Mouse (Mus musculus) embryonic facial prominence, embryonic 11.5 days (tissue): ENCODE measurements at regions not wholly inside any gene's neighbourhood (a gene's known extent, or its start where the extent isn't known, plus 50 kb on each side); places are given as distances from the start of the nearest gene placed in this dataset.

ENCODE experiments used
- ATAC-seq: fragments of 200-750 bp; cut with Nextera tagmentation; replicated peaks from 2 replicates; pipeline ENCODE4 v1.8.0; 2017; ENCODE audit warnings: low read depth; ENCODE audit not compliant: insufficient number of reproducible peaks, low FRiP score, low TSS enrichment
- DNase-seq: peaks from one replicate; pipeline ENCODE4 v3.0.0-alpha.2; 2015; ENCODE audit warnings: low spot score
- H3K27ac ChIP-seq: fragments of 300-500 bp; sonication (generic); replicated peaks from 2 replicates; pipeline ENCODE4 v1.5.1; 2014; ENCODE audit warnings: mild to moderate bottlenecking, low read depth, low read length, control low read depth
- H3K27me3 ChIP-seq: fragments of 300-500 bp; sonication (generic); 2 replicates; pipeline ENCODE4 v1.6.1; 2014; ENCODE audit warnings: mild to moderate bottlenecking, low read length, moderate library complexity, mixed read lengths; ENCODE audit not compliant: control insufficient read depth, insufficient read depth
- H3K36me3 ChIP-seq: fragments of 300-500 bp; sonication (generic); replicated peaks from 2 replicates; pipeline ENCODE4 v1.6.1; 2014; ENCODE audit warnings: low read depth, mild to moderate bottlenecking, low read length, moderate library complexity, mixed read lengths; ENCODE audit not compliant: control insufficient read depth, insufficient read depth
- H3K4me1 ChIP-seq: fragments of 300-500 bp; sonication (generic); 2 replicates; pipeline ENCODE4 v1.6.1; 2014; ENCODE audit warnings: low read length, mixed read lengths; ENCODE audit not compliant: control insufficient read depth, insufficient read depth
- H3K4me2 ChIP-seq: fragments of 300-500 bp; sonication (generic); 2 replicates; pipeline ENCODE4 v1.6.1; 2014; ENCODE audit warnings: low read depth, mild to moderate bottlenecking, control low read depth, low read length, moderate library complexity
- H3K4me3 ChIP-seq: fragments of 300-500 bp; sonication (generic); 2 replicates; pipeline ENCODE4 v1.5.1; 2014; ENCODE audit warnings: low read depth, low read length, control low read depth
- H3K9ac ChIP-seq: fragments of 300-500 bp; sonication (generic); replicated peaks from 2 replicates; pipeline ENCODE4 v1.6.1; 2014; ENCODE audit warnings: mild to moderate bottlenecking, control low read depth, low read length
- H3K9me3 ChIP-seq: fragments of 300-500 bp; sonication (generic); replicated peaks from 2 replicates; pipeline ENCODE4 v1.6.1; 2016; ENCODE audit warnings: mild to moderate bottlenecking, low read length, inconsistent platforms, mixed read lengths; ENCODE audit not compliant: control insufficient read depth
- WGBS: fragments of 180-500 bp; shearing (Covaris S2); extraction: QIAGEN DNeasy Blood & Tissue Kit; methylation state at CpG from one replicate; pipeline ENCODE4 v1.1.7; 2014; 5-methylcytosine and 5-hydroxymethylcytosine counted together

DNA sequence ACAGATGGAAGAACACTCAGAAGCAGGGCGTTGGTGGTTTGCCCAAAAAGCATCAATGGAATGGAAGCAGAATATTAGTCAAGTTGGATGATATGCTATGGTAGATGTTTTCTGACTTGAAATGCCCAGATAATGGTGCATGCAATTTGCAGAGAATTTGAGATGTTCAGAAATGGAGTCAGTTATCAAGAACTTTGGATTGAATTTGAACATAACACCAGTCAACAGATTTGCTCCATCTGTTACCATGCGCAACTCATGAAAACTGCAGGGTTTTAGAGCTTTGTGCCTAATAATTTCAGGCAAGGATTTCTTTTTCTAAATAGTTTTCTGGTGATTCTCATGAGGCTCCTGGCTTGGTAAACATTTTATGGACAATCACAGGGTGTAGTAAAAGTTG is 365.9 kb downstream of the Ipmk start:
- no peaks in the 10 kb centered on the region for H3K27me3 ChIP-seq
- no peak overlapping the region for H3K4me3 ChIP-seq
- H3K4me2 ChIP-seq: no peak overlapping the region
- no peak for DNase-seq
- WGBS: 92% methylated on average over 2 of the region's 2 CpGs
- H3K36me3 ChIP-seq: no peaks in the 10 kb centered on the region
- ATAC-seq: no peak
- H3K9me3 ChIP-seq: no peaks in the 10 kb centered on the region
- no peak overlapping the region for H3K27ac ChIP-seq
- no peak overlapping the region for H3K9ac ChIP-seq
- H3K4me1 ChIP-seq: no peaks in the 10 kb centered on the region

DNA sequence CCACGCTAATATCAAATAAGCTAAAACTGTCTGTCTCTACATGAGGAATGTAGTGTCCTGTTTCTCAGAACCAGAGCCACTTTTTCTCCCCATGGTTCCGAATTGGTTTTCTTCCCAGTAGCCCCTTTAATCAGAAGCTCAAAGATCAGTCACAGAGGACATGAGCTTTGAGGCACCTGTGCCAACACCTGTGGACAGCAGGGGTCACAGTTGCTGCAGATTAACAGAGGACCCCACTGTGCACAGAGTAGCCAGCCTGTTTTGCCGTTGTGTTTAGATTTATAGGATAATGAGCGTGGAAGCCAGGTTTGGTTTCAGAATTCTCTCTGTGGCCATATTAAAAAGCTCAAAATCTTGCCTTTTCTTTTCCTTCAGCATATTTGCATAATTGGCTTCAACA is 380.2 kb downstream of the Ipmk start:
- no peak overlapping the region for H3K27ac ChIP-seq
- H3K9ac ChIP-seq: no peak overlapping the region
- no peak overlapping the region for H3K4me3 ChIP-seq
- ATAC-seq (no peak), DNase-seq (no peak)
- no peaks in the 10 kb centered on the region for H3K27me3 ChIP-seq
- no peak overlapping the region for H3K4me2 ChIP-seq
- H3K9me3 ChIP-seq: no peaks in the 10 kb centered on the region
- H3K36me3 ChIP-seq: no peaks in the 10 kb centered on the region
- no peaks in the 10 kb centered on the region for H3K4me1 ChIP-seq
- 64% methylated on average over 4 of the region's 4 CpGs for WGBS

DNA sequence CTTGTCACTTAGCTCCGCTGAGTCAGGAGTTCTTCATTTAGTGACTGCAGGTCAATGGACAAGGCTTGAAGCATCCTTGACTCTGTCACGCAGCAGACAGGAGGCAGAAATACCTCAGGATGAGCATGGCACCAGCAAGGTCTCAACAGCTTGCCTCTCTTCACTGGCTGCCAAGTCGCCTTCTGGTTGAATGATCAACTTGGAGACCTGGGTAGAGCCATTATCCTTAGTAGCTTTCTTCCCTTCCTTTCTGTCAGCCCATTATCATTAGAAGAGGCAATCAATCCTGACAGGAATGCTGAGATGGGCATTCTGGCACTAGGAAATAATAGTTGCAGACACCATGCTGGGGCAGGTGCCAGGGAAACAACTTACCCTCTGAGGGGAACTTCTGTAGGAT is 386.3 kb downstream of the Ipmk start:
- no peaks in the 10 kb centered on the region for H3K27me3 ChIP-seq
- no peak for ATAC-seq

DNA sequence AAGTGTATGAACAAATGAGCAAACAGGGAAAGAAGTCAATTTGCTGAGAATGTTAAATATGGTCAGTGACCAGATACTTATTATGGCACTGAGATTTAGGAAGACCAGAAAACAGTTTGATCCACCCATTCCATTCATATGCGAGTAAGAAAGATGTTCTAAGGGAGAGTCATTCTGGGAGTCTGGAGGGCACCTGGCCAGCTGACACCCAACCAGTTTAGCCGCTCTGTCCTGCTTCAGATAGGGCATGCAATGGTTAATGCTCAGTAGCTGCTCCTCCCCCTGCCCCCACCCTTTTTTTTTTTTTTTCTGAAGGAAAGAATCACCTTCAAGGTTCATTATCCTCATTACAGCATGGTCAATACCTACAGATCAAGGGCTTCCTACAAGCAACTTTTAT is 386.9 kb downstream of the Ipmk start:
- Histone ChIP-seq H3K4me1 (no peaks in the 10 kb centered on the region), H3K4me3 (no peak overlapping the region), H3K27ac (no peak overlapping the region)

More for the DNA sequence above, 386.3 kb downstream of the Ipmk start:
- no peak overlapping the region for H3K9ac ChIP-seq
- no peaks in the 10 kb centered on the region for H3K36me3 ChIP-seq
- H3K4me3 ChIP-seq: no peak overlapping the region
- H3K4me2 ChIP-seq: no peak overlapping the region
- H3K4me1 ChIP-seq: no peaks in the 10 kb centered on the region
- WGBS: 90% methylated on average over 3 of the region's 3 CpGs
- H3K27ac ChIP-seq: no peak overlapping the region
- no peaks in the 10 kb centered on the region for H3K9me3 ChIP-seq
- DNase-seq: no peak

DNA sequence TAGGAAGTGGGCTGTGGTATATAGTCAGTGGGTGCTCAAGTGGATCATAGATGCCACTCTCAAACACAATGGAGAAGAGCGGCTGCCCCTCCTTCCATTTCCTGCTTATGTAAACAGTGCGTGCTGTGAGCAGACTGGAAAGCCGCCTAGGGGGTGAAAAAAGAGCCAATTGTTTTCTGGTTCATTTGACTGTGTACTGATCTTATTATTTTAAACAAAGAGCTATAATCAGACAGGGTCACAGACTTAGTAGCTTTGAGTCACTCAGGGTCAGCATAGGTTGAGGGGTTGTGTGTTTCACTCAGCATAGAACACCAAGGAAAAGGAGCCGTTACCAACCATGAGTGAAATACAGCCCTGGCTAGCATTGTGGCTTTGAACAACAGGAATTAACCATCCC is 390.7 kb downstream of the Ipmk start:
- Histone ChIP-seq H3K4me1 (no peaks in the 10 kb centered on the region), H3K4me3 (no peak overlapping the region), H3K9ac (no peak overlapping the region), H3K36me3 (no peaks in the 10 kb centered on the region), H3K27me3 (no peaks in the 10 kb centered on the region), H3K4me2 (no peak overlapping the region), H3K9me3 (no peaks in the 10 kb centered on the region), H3K27ac (no peak overlapping the region)
- WGBS: 12% methylated on average over 4 of the region's 4 CpGs
- peak; percentile 56; the same call in 1 of the 2 replicates for ATAC-seq
- no peak for DNase-seq

More for the DNA sequence above, 386.9 kb downstream of the Ipmk start:
- DNase-seq (no peak), ATAC-seq (no peak)
- Histone ChIP-seq H3K4me2 (no peak overlapping the region), H3K27me3 (no peaks in the 10 kb centered on the region), H3K36me3 (no peaks in the 10 kb centered on the region), H3K9ac (no peak overlapping the region), H3K9me3 (no peaks in the 10 kb centered on the region)
- WGBS: 65% methylated on average over 2 of the region's 2 CpGs

DNA sequence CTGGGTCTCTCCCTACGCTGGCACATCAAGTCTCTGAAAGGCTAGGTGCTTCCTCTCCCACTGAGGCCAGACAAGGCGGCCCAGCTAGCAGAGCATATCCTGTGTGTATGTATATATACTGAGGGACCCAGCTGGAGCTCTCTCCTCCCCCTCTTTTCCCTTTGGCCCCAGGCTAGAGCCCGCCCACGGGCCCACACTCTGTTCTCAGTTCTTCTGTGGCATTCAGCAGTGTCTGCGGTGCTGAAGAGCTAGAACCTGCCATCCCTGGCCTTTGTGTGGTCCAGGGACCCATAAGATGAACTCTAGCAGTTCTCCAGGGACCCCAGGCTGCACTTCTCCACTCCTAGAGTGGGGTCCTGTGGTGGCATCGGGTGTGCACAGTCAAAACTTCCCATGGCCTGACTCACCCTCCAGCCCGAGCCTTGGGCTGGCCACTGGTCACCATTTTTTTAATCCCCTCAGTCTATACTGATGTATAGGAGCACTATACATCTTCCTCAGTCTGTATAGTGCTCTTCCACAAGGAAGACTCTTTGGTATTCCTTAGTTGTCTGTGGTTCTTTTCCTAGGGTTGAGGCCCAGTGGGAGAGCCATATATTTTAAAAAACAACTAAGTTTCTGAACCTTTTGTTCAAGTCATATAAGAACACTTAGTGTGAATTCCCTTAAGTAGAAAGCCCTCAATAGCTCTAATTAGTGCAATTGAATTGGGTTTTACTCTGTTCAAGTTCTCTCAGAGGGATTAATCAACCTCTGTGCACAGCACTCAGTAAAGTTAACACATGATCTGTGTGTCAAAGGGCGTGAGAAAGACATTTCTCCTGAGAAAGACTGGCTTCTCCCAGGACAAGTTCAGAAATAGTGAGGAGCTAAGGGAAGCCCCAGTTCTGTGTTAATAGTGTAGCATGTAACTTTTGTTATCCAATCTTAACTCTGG is 401.3 kb downstream of the Ipmk start:
- Histone ChIP-seq H3K27ac (no peak overlapping the region), H3K9me3 (no peaks in the 10 kb centered on the region), H3K4me3 (no peak overlapping the region), H3K4me2 (no peak overlapping the region), H3K27me3 (no peaks in the 10 kb centered on the region), H3K9ac (no peak overlapping the region), H3K36me3 (no peaks in the 10 kb centered on the region), H3K4me1 (no peaks in the 10 kb centered on the region)
- DNase-seq: no peak
- ATAC-seq: no peak
- WGBS: 73% methylated on average over 8 of the region's 8 CpGs

DNA sequence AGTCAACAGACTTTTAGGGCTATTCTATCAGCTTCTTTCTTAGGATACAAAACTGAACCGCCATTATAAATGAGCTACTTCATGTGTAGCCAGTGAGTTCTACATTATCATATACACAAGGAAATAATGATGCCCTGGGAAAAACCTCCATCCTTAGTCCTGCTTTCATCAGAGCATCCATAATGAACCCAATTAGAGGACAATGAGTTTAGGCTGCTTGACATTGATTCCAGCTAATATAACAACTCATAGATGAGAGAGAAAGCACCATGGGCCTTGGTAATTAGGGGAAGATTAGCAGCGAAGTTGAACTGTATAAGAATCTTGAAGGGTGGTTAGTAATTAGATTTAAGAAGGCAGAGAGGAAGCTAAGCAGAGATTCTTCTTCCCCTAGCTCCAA is 405.7 kb downstream of the Ipmk start:
- Histone ChIP-seq H3K9me3 (no peaks in the 10 kb centered on the region), H3K27ac (no peak overlapping the region), H3K27me3 (no peaks in the 10 kb centered on the region), H3K4me3 (no peak overlapping the region), H3K4me2 (no peak overlapping the region), H3K9ac (no peak overlapping the region), H3K4me1 (no peaks in the 10 kb centered on the region), H3K36me3 (no peaks in the 10 kb centered on the region)
- no peak for DNase-seq
- no peak for ATAC-seq
- WGBS: 66% methylated on average over 2 of the region's 2 CpGs

DNA sequence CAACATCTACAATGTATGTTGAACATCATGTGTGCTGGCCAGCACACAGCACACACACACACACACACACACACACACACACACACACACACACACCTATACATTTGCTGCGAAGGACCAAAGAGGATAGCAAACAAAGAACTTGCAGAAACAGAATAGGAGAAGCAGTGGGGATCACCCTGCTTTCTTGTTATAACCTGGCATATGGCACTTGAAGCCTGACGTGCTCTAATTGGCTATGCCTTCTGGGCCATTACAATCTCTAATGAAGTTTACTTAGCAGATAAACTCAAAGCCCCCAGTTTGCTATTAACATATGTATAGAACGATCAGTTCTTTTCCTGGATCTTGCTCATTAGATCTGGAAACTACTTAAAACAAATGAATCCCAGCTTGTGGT is 407.2 kb downstream of the Ipmk start:
- no peak for ATAC-seq
- Histone ChIP-seq H3K4me2 (no peak overlapping the region), H3K27ac (no peak overlapping the region)

More for the DNA sequence above, 407.2 kb downstream of the Ipmk start:
- H3K36me3 ChIP-seq: no peaks in the 10 kb centered on the region
- no peaks in the 10 kb centered on the region for H3K4me1 ChIP-seq
- no peak for DNase-seq
- 77% methylated on average over 3 of the region's 3 CpGs for WGBS
- no peaks in the 10 kb centered on the region for H3K27me3 ChIP-seq
- H3K9ac ChIP-seq: no peak overlapping the region
- no peak overlapping the region for H3K4me3 ChIP-seq
- no peaks in the 10 kb centered on the region for H3K9me3 ChIP-seq
